Mouse (Mus musculus): ENCODE measurements at regions not wholly inside any gene's neighbourhood (a gene's known extent, or its start where the extent isn't known, plus 50 kb on each side); places are given as distances from the start of the nearest gene placed in this dataset.

GRCm38 (mm10) chrX:128585496-128586105, 849.2 kb upstream of the Cldn34c4 start:
- no peak for DNase-seq (ENCODE audit: low spot score)

- no peak for DNase-seq (ENCODE audit: low spot score)
Observed at GRCm38 (mm10) chrX:128577402-128577801, 841.0 kb upstream of the Cldn34c4 start.

DNA sequence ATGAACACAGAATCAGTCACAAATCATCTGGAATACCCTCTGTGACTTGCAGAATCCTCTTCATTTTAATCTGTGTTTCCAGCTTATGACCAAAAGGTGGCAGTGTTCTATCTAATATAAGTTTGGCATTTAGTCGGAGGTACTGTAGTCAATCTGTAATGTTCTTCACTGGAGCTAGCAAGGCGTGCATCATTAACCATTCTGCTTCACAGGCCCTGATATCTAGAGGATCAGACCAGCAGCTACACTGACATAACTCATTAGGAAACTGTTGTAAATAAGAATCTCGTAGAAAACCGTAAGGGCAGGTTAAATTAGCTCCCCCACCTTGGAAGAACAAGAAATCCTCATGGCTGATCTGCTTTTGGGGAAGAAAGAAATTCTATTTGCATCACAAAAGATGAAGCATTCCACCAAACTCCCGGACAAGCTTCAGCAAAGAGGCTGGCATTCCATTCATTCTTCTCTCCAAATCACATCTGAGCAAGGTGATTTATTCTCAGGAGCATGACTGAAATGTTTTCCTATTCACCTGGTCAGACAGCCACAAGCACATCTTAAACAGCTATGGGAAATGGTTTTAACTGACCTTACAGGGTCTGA, 840.0 kb upstream of the Cldn34c4 start:
- peak; percentile 8 for DNase-seq (ENCODE audit: low spot score)
